Mouse (Mus musculus): Measurements from ENCODE around the gene Gm36176. TPM values are rescaled to one million over a fixed set of nuclear protein-coding genes. Genes with fewer than 3 reads are reported as not detected.

Gm36176 gene
- polyA plus RNA-seq, 1 experiment from 2014 or later, result not detected

DNA sequence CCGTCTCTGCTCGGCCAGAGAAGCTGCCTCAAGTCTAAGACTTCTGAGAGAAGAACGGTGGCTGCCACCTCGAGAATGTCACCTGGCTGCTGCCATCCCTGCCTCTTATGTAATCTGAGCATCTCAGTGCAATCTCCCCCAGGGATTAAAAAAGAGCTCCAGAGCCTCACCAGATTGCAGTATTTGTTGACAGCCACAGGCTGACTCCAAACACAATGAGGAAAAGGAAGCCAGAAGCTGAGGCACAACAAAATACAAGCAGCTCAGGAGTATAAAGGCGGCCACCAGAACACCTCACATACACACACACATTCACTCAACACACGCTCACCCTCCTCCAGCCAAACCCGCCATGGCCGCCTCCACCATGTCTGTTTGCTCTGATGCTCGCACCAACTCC is 11.0 kb upstream of the Gm36176 start, which contains the start of gene Krtap10-10:
Gene Krtap10-10 (plus strand): TSS at position 301 of the 400 bp plus-strand sequence.
- no peak for ATAC-seq (ENCODE audit: insufficient number of reproducible peaks, insufficient read depth, low FRiP score, low TSS enrichment, low read depth)
- WGBS, result 68% methylated on average over 9 of the region's 9 CpGs
- no peaks in the 10 kb centered on the region for H3K36me3 ChIP-seq

DNA sequence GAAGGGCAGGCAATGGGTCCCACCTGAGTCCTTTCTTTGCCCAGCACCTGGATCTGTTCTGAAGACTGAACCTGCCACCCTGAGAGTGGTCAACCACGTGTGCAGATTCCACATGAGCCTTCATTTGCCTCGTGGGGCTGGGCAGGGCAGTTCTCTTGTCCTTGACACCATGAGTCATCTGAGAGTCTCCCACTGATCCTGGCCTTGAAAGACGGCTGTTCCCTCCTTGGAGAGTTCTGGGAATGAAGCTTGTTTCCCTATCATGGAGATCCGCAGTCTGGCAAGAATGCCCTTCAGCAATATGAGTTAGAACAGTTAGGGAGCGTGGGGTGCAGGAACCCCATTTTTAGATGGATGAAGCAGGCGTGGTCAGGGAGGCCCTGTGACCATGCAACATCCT is 7.6 kb upstream of the Gm36176 start:
- no peak overlapping the region for H3K4me3 ChIP-seq
- H3K4me1 ChIP-seq, result no peaks in the 10 kb centered on the region
- no peak overlapping the region for H3K4me2 ChIP-seq
- peaks cover 9% of the 10 kb centered on the region; the same call in 1 of the 2 replicates for H3K9me3 ChIP-seq
- no peaks in the 10 kb centered on the region for H3K36me3 ChIP-seq
- H3K9ac ChIP-seq, result no peak overlapping the region
- ATAC-seq (ENCODE audit: insufficient number of reproducible peaks, insufficient read depth, low FRiP score, low TSS enrichment, low read depth), result no peak
- H3K27ac ChIP-seq, result no peak overlapping the region
- no peaks in the 10 kb centered on the region for H3K27me3 ChIP-seq
- WGBS, result 74% methylated on average over 6 of the region's 6 CpGs

More for the DNA sequence above, 11.0 kb upstream of the Gm36176 start, which contains the start of gene Krtap10-10:
- H3K4me3 ChIP-seq, result no peak within 1 kb of the TSS
- H3K4me2 ChIP-seq, result no peak within 1 kb of the TSS
- no peaks in the 10 kb centered on the region for H3K27me3 ChIP-seq
- no peak within 1 kb of the TSS for H3K9ac ChIP-seq
- no peak within 1 kb of the TSS for H3K27ac ChIP-seq
- no peaks in the 10 kb centered on the region for H3K9me3 ChIP-seq
- H3K4me1 ChIP-seq, result no peaks in the 10 kb centered on the region

GRCm38 (mm10) chr10:77846961-77847360 is 358 bp downstream of the Gm36176 start:
- H3K4me2 ChIP-seq, result no peak overlapping the region
- no peak overlapping the region for H3K9ac ChIP-seq
- ATAC-seq (ENCODE audit: insufficient number of reproducible peaks, insufficient read depth, low FRiP score, low TSS enrichment, low read depth), result no peak
- no peaks in the 10 kb centered on the region for H3K4me1 ChIP-seq
- no peaks in the 10 kb centered on the region for H3K36me3 ChIP-seq
- no peak overlapping the region for H3K4me3 ChIP-seq
- peaks cover 12% of the 10 kb centered on the region; the same call in 1 of the 2 replicates for H3K9me3 ChIP-seq
- H3K27ac ChIP-seq, result no peak overlapping the region
- 20% methylated on average over 2 of the region's 2 CpGs for WGBS
- H3K27me3 ChIP-seq, result no peaks in the 10 kb centered on the region

GRCm38 (mm10) chr10:77847538-77847937 is 935 bp downstream of the Gm36176 start:
- H3K27me3 ChIP-seq, result no peaks in the 10 kb centered on the region
- ATAC-seq (ENCODE audit: insufficient number of reproducible peaks, insufficient read depth, low FRiP score, low TSS enrichment, low read depth), result no peak
- no peak overlapping the region for H3K4me2 ChIP-seq
- no peaks in the 10 kb centered on the region for H3K36me3 ChIP-seq
- H3K9ac ChIP-seq, result no peak overlapping the region
- peaks cover 12% of the 10 kb centered on the region; the same call in 1 of the 2 replicates for H3K9me3 ChIP-seq
- H3K4me3 ChIP-seq, result no peak overlapping the region
- H3K4me1 ChIP-seq, result no peaks in the 10 kb centered on the region
- H3K27ac ChIP-seq, result no peak overlapping the region
- 75% methylated on average over 2 of the region's 2 CpGs for WGBS

DNA sequence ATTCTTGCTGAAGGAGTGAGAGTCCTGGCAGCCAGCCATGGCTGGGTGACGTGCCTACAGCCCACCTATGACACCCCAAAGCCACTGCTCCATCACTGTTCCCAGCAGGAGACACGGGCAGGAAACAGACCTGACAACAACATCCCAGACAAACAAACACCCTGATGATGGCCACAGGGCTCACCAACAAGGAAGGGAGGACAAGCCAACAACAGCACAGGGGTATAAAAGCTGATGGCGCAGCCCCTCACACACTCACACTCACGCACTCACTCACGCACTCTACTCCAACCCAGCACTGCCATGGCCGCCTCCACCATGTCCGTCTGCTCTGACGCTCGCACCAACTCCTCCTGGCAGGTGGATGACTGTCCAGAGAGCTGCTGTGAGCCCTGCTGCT is 6.0 kb downstream of the Gm36176 start, which contains the start of gene Gm10318:
Gene Gm10318 (plus strand): TSS at position 301 of the 400 bp plus-strand sequence.
- Histone ChIP-seq H3K27ac (no peak within 1 kb of the TSS), H3K4me3 (no peak within 1 kb of the TSS), H3K9me3 (no peaks in the 10 kb centered on the region), H3K4me1 (no peaks in the 10 kb centered on the region), H3K9ac (no peak within 1 kb of the TSS), H3K4me2 (no peak within 1 kb of the TSS), H3K36me3 (no peaks in the 10 kb centered on the region), H3K27me3 (no peaks in the 10 kb centered on the region)
- no peak for ATAC-seq (ENCODE audit: insufficient number of reproducible peaks, insufficient read depth, low FRiP score, low TSS enrichment, low read depth)
- 65% methylated on average over 9 of the region's 9 CpGs for WGBS

GRCm38 (mm10) chr10:77861675-77862074 is 15.1 kb downstream of the Gm36176 start, which contains the start of gene Gm3285:
Gene Gm3285, plus strand, starts transcription at chr10:77861975.
- no peak within 1 kb of the TSS for H3K27ac ChIP-seq
- H3K36me3 ChIP-seq, result no peaks in the 10 kb centered on the region
- no peaks in the 10 kb centered on the region for H3K4me1 ChIP-seq
- ATAC-seq (ENCODE audit: insufficient number of reproducible peaks, insufficient read depth, low FRiP score, low TSS enrichment, low read depth), result no peak
- no peak within 1 kb of the TSS for H3K9ac ChIP-seq
- no peaks in the 10 kb centered on the region for H3K27me3 ChIP-seq
- 54% methylated on average over 7 of the region's 7 CpGs for WGBS
- no peak within 1 kb of the TSS for H3K4me2 ChIP-seq
- peaks cover 6% of the 10 kb centered on the region; the same call in 1 of the 2 replicates for H3K9me3 ChIP-seq
- no peak within 1 kb of the TSS for H3K4me3 ChIP-seq

DNA sequence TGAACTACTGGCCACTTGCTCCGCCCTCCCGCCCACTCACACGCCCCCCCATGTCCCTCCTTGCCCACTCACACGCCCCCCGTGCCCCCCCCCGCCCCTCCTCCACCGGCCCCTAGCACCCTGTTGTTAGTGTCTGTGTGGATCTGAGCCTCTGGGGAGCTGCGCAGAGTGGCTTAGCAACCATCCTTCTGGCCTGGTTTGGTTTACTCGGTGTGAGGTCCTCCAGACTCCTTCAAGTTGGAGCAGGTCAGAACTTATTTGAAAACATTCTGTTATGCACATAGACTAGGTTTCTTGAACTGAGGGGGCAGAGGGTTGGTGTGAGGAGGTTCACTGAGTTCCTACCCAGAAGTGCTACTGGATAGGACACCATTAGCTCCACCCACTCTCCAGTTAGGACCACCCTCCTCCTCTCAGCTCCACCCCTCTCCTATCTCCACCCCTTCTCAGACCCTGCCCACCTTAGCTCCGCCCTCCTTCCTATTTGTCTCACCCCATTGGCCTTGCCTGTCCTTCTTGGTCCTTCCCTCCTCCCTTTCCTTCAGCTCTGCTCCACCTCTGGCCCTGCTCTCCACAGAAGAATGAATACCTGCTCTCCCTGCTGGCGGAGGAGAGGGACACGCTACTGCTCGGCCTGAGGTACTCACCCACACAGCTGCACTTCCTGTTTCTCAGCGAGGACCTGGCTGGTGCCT is 17.6 kb downstream of the Gm36176 start:
- Histone ChIP-seq H3K27ac (peak overlapping the region; percentile 16; the same call in 1 of the 2 replicates), H3K4me2 (peak overlapping the region; percentile 46), H3K27me3 (no peaks in the 10 kb centered on the region), H3K36me3 (no peaks in the 10 kb centered on the region), H3K9me3 (no peaks in the 10 kb centered on the region), H3K9ac (0 out of 2 replicates have a peak overlapping the region, but pooled peaks have one; percentile 27), H3K4me3 (peak overlapping the region; percentile 19), H3K4me1 (no peaks in the 10 kb centered on the region)
- 32% methylated on average over 14 of the region's 14 CpGs for WGBS
- peak; percentile 53 for ATAC-seq (ENCODE audit: insufficient number of reproducible peaks, insufficient read depth, low FRiP score, low TSS enrichment, low read depth)

DNA sequence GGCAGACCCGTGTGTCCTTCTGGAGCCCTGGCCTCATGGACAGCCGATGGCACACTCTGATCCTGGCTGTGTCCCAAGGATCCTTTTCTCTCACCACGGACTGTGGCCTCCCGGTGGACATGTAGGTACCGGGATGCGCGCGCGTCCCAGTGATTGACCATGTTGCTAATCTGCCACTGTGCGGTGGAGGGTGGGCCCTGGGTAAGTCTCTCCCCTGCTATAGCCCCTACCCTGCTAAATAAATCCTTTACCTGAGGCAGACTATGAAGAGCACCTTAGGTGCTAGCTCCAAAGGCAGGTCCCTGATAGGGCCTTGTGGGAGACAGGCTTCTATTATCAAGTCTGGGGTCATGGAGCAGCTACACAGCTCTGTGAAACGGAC is 18.1 kb downstream of the Gm36176 start:
- H3K36me3 ChIP-seq, result no peaks in the 10 kb centered on the region
- H3K9ac ChIP-seq, result 0 out of 2 replicates have a peak overlapping the region, but pooled peaks have one; percentile 27
- peak overlapping the region; percentile 46 for H3K4me2 ChIP-seq
- H3K9me3 ChIP-seq, result no peaks in the 10 kb centered on the region
- WGBS, result 39% methylated on average over 11 of the region's 11 CpGs
- no peaks in the 10 kb centered on the region for H3K4me1 ChIP-seq
- peak overlapping the region; percentile 19 for H3K4me3 ChIP-seq
- ATAC-seq (ENCODE audit: insufficient number of reproducible peaks, insufficient read depth, low FRiP score, low TSS enrichment, low read depth), result no peak
- H3K27me3 ChIP-seq, result no peaks in the 10 kb centered on the region
- no peak overlapping the region for H3K27ac ChIP-seq

- H3K36me3 ChIP-seq, result no peaks in the 10 kb centered on the region
- 7% methylated on average over 1 of the region's 1 CpGs for WGBS
- no peak overlapping the region for H3K4me2 ChIP-seq
- no peak overlapping the region for H3K9ac ChIP-seq
- H3K4me1 ChIP-seq, result no peaks in the 10 kb centered on the region
- no peaks in the 10 kb centered on the region for H3K9me3 ChIP-seq
- no peaks in the 10 kb centered on the region for H3K27me3 ChIP-seq
- H3K4me3 ChIP-seq, result no peak overlapping the region
- no peak for ATAC-seq (ENCODE audit: insufficient number of reproducible peaks, insufficient read depth, low FRiP score, low TSS enrichment, low read depth)
- no peak overlapping the region for H3K27ac ChIP-seq
Observed at GRCm38 (mm10) chr10:77867546-77867945, 20.9 kb downstream of the Gm36176 start.

DNA sequence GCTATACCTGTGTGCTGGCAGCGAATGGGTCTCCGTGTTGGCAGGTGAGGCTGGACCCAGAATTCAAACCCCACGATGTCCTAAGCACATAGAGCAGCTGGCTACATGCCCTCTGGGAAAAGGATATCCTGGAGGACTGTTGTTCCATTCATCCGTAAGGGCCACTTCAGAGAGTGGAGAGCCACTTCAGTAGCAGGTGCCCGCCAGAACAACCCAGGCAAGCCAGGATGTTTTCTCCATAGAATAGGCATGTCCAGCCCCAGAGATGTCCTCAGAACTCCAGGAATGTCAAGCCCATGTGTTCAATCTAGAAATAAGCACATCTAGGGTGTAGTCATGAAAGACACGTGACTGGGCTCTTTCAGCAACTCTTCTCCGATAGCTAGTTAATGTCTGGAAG is 23.0 kb downstream of the Gm36176 start:
- Histone ChIP-seq H3K27ac (no peak overlapping the region), H3K4me3 (no peak overlapping the region), H3K9me3 (no peaks in the 10 kb centered on the region), H3K4me2 (no peak overlapping the region), H3K36me3 (no peaks in the 10 kb centered on the region), H3K9ac (no peak overlapping the region), H3K4me1 (no peaks in the 10 kb centered on the region), H3K27me3 (no peaks in the 10 kb centered on the region)
- 89% methylated on average over 7 of the region's 7 CpGs for WGBS
- no peak for ATAC-seq (ENCODE audit: insufficient number of reproducible peaks, insufficient read depth, low FRiP score, low TSS enrichment, low read depth)

DNA sequence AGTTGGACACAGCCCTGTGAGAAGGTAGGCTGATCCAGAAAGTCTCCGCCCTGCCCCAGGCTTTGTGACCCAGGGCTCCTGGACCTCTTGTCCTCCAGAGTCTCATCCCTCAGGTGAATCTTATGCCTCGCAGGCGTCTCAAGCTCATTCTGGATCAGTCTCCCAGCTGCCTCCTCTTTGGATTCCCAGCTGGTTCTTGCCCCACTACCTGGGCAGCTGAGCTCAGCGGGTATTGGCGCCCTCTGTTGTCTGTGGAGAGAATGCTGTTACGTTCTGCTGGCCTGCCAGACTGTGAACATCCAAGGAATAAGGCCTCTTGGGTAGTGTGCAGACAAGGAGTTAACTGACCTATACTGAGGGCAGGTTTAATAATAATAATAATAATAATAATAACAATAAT is 32.4 kb downstream of the Gm36176 start:
- no peaks in the 10 kb centered on the region for H3K4me1 ChIP-seq
- H3K9me3 ChIP-seq, result no peaks in the 10 kb centered on the region
- no peak overlapping the region for H3K27ac ChIP-seq
- WGBS, result 63% methylated on average over 6 of the region's 6 CpGs
- no peaks in the 10 kb centered on the region for H3K36me3 ChIP-seq
- no peaks in the 10 kb centered on the region for H3K27me3 ChIP-seq
- ATAC-seq (ENCODE audit: insufficient number of reproducible peaks, insufficient read depth, low FRiP score, low TSS enrichment, low read depth), result no peak
- H3K4me3 ChIP-seq, result no peak overlapping the region
- H3K9ac ChIP-seq, result no peak overlapping the region
- no peak overlapping the region for H3K4me2 ChIP-seq

GRCm38 (mm10) chr10:77880305-77880704 is 33.7 kb downstream of the Gm36176 start:
- Histone ChIP-seq H3K4me3 (no peak overlapping the region), H3K36me3 (no peaks in the 10 kb centered on the region), H3K27me3 (no peaks in the 10 kb centered on the region), H3K4me1 (no peaks in the 10 kb centered on the region), H3K27ac (no peak overlapping the region), H3K4me2 (no peak overlapping the region), H3K9ac (no peak overlapping the region), H3K9me3 (no peaks in the 10 kb centered on the region)
- 79% methylated on average over 3 of the region's 3 CpGs for WGBS
- no peak for ATAC-seq (ENCODE audit: insufficient number of reproducible peaks, insufficient read depth, low FRiP score, low TSS enrichment, low read depth)

All from embryonic facial prominence, embryonic 13.5 days (tissue).